Mouse (Mus musculus): ENCODE results near the gene Nod2. TPM values are rescaled to one million over a fixed set of nuclear protein-coding genes. Genes with fewer than 3 reads are reported as not detected.

The Nod2 gene
- total and polyA plus RNA-seq, 3 experiments = 1.1 to 1.9 (median 1.5) TPM

- no peak for TF ChIP-seq POLR2A (IDR thresholded peaks at IDR 0.05; ENCODE audit: insufficient read depth, low read depth, low read length)
- no peak for TF ChIP-seq EP300 (IDR thresholded peaks at IDR 0.05; ENCODE audit: insufficient read depth, low read depth, low read length)
- no peak for TF ChIP-seq CTCF (IDR thresholded peaks at IDR 0.05)
- intact Hi-C loops (cut with DNase I) = loop anchor here (5.0 kb wide), 1 partner anchor 50 kb away; the partner anchor contains the start of gene Nod2
- Histone ChIP-seq H3K27me3 (ENCODE audit: control insufficient read depth, insufficient read depth, low read length) (no peaks in the 10 kb centered on the region), H3K79me2 (replicated peaks; ENCODE audit: control insufficient read depth, insufficient read depth, low read length) (no peaks in the 10 kb centered on the region; the same call in 1 of the 2 replicates), H3K4me3 (peak overlapping the region; percentile 87), H3K27ac (peak overlapping the region; percentile 94), H3K9ac (ENCODE audit: low read depth, low read length) (peak overlapping the region; percentile 78), H3K36me3 (ENCODE audit: control insufficient read depth, insufficient read depth, low read length) (no peaks in the 10 kb centered on the region), H3K4me1 (ENCODE audit: control insufficient read depth, insufficient read depth, low read length) (no peaks in the 10 kb centered on the region)
- peak; percentile 35 to 49 for DNase-seq
- WGBS = 9% methylated on average over 4 of the region's 4 CpGs
Measured at GRCm38 (mm10) chr8:88697642-88698031, 50.5 kb downstream of the Nod2 start.

- no peak overlapping the region for H3K9ac ChIP-seq (ENCODE audit: low read depth, low read length)
- no peaks in the 10 kb centered on the region for H3K27me3 ChIP-seq (ENCODE audit: control insufficient read depth, insufficient read depth, low read length)
- H3K36me3 ChIP-seq (ENCODE audit: control insufficient read depth, insufficient read depth, low read length) = no peaks in the 10 kb centered on the region
- no peak overlapping the region for H3K27ac ChIP-seq
- intact Hi-C loops (cut with DNase I) = loop anchor here (5.0 kb wide), 1 partner anchor 51 kb away; the partner anchor contains the start of gene Nod2
- DNase-seq = no peak
- TF ChIP-seq CTCF (IDR thresholded peaks at IDR 0.05) (no peak), POLR2A (IDR thresholded peaks at IDR 0.05; ENCODE audit: insufficient read depth, low read depth, low read length) (no peak), EP300 (IDR thresholded peaks at IDR 0.05; ENCODE audit: insufficient read depth, low read depth, low read length) (no peak)
- H3K4me3 ChIP-seq = no peak overlapping the region
- WGBS = 44% methylated on average over 2 of the region's 2 CpGs
- H3K79me2 ChIP-seq (replicated peaks; ENCODE audit: control insufficient read depth, insufficient read depth, low read length) = no peaks in the 10 kb centered on the region; the same call in none of the 2 replicates
- H3K4me1 ChIP-seq (ENCODE audit: control insufficient read depth, insufficient read depth, low read length) = no peaks in the 10 kb centered on the region
Measured at GRCm38 (mm10) chr8:88698048-88698447, 50.9 kb downstream of the Nod2 start.

GRCm38 (mm10) chr8:88701611-88702010 is 54.5 kb downstream of the Nod2 start:
- Histone ChIP-seq H3K79me2 (replicated peaks; ENCODE audit: control insufficient read depth, insufficient read depth, low read length) (peaks cover 2% of the 10 kb centered on the region), H3K4me1 (ENCODE audit: control insufficient read depth, insufficient read depth, low read length) (no peaks in the 10 kb centered on the region), H3K27me3 (ENCODE audit: control insufficient read depth, insufficient read depth, low read length) (no peaks in the 10 kb centered on the region), H3K9ac (ENCODE audit: low read depth, low read length) (no peak overlapping the region), H3K27ac (no peak overlapping the region), H3K36me3 (ENCODE audit: control insufficient read depth, insufficient read depth, low read length) (no peaks in the 10 kb centered on the region), H3K4me3 (no peak overlapping the region)
- intact Hi-C loops (cut with DNase I) = loop anchor here (2.0 kb wide), 1 partner anchor 339 kb away; the partner anchor contains the start of gene Brd7
- no peak for DNase-seq
- TF ChIP-seq EP300 (IDR thresholded peaks at IDR 0.05; ENCODE audit: insufficient read depth, low read depth, low read length) (no peak), CTCF (IDR thresholded peaks at IDR 0.05) (peak; percentile 71)
- WGBS = 31% methylated on average over 2 of the region's 2 CpGs

- Histone ChIP-seq H3K27ac (no peak overlapping the region), H3K36me3 (ENCODE audit: control insufficient read depth, insufficient read depth, low read length) (no peaks in the 10 kb centered on the region), H3K79me2 (replicated peaks; ENCODE audit: control insufficient read depth, insufficient read depth, low read length) (peaks cover 2% of the 10 kb centered on the region), H3K4me1 (ENCODE audit: control insufficient read depth, insufficient read depth, low read length) (no peaks in the 10 kb centered on the region), H3K4me3 (no peak overlapping the region), H3K9ac (ENCODE audit: low read depth, low read length) (no peak overlapping the region), H3K27me3 (ENCODE audit: control insufficient read depth, insufficient read depth, low read length) (no peaks in the 10 kb centered on the region)
- no peak for DNase-seq
- WGBS = 94% methylated on average over 3 of the region's 3 CpGs
- no peak for TF ChIP-seq EP300 (IDR thresholded peaks at IDR 0.05; ENCODE audit: insufficient read depth, low read depth, low read length)
- no peak for TF ChIP-seq POLR2A (IDR thresholded peaks at IDR 0.05; ENCODE audit: insufficient read depth, low read depth, low read length)
- no peak for TF ChIP-seq CTCF (IDR thresholded peaks at IDR 0.05)
- intact Hi-C loops (cut with DNase I) = no loop called here
Measured at GRCm38 (mm10) chr8:88702816-88703215, 55.7 kb downstream of the Nod2 start.

- H3K4me3 ChIP-seq = no peak overlapping the region
- TF ChIP-seq POLR2A (IDR thresholded peaks at IDR 0.05; ENCODE audit: insufficient read depth, low read depth, low read length) (no peak), EP300 (IDR thresholded peaks at IDR 0.05; ENCODE audit: insufficient read depth, low read depth, low read length) (no peak), CTCF (IDR thresholded peaks at IDR 0.05) (no peak)
- intact Hi-C loops (cut with DNase I) = no loop called here
- 92% methylated on average over 2 of the region's 2 CpGs for WGBS
- no peaks in the 10 kb centered on the region for H3K79me2 ChIP-seq (replicated peaks; ENCODE audit: control insufficient read depth, insufficient read depth, low read length)
- H3K27me3 ChIP-seq (ENCODE audit: control insufficient read depth, insufficient read depth, low read length) = no peaks in the 10 kb centered on the region
- no peak overlapping the region for H3K9ac ChIP-seq (ENCODE audit: low read depth, low read length)
- H3K36me3 ChIP-seq (ENCODE audit: control insufficient read depth, insufficient read depth, low read length) = peaks cover 5% of the 10 kb centered on the region
- H3K4me1 ChIP-seq (ENCODE audit: control insufficient read depth, insufficient read depth, low read length) = no peaks in the 10 kb centered on the region
- no peak overlapping the region for H3K27ac ChIP-seq
- no peak for DNase-seq
Measured at GRCm38 (mm10) chr8:88723256-88723963, 76.3 kb downstream of the Nod2 start.

Other genes with a start within 250 kb of the Nod2 start
- 1 to 10 TPM; 2.3 to 2.9 TPM for gene Nkd1, start 126.0 kb upstream of the Nod2 start, total RNA-seq (2021)
- 3.4 and 3.6 TPM in 2 replicates for gene Nkd1, start 126.0 kb upstream of the Nod2 start, polyA plus RNA-seq (2012; rRNA removed)
- 1 to 10 TPM; 1.0 to 1.6 TPM for gene Snx20, start 11.2 kb upstream of the Nod2 start, total RNA-seq (2021)
- gene Snx20, start 11.2 kb upstream of the Nod2 start, polyA plus RNA-seq (2012; rRNA removed) = 0.76 and 1.1 TPM in 2 replicates
- gene Cyld, start 49.7 kb downstream of the Nod2 start, total RNA-seq (2021) = 10 to 100 TPM; 27.1 to 29.4 TPM
- gene Cyld, start 49.7 kb downstream of the Nod2 start, polyA plus RNA-seq (2012; rRNA removed) = 4.8 and 10.1 TPM in 2 replicates

Measured in heart, adult 2 months (tissue).